Mouse (Mus musculus): Measurements from ENCODE around the gene Cav3. TPM values are rescaled to one million over a fixed set of nuclear protein-coding genes. Genes with fewer than 3 reads are reported as not detected.

Cav3 gene
- polyA plus RNA-seq, 1 experiment from 2014 or later = 64.7 TPM

- DNase-seq (ENCODE audit: low spot score) (no peak), ATAC-seq (ENCODE audit: low read depth) (no peak)
- H3K27me3 ChIP-seq (replicated peaks; ENCODE audit: control insufficient read depth, insufficient read depth, low read length) = no peaks in the 10 kb centered on the region
- H3K4me3 ChIP-seq (ENCODE audit: low read depth, low read length) = no peak overlapping the region
- no peak overlapping the region for H3K9ac ChIP-seq (ENCODE audit: low read depth, low read length)
- no peaks in the 10 kb centered on the region for H3K36me3 ChIP-seq (ENCODE audit: control insufficient read depth, insufficient read depth, low read length)
- H3K9me3 ChIP-seq (ENCODE audit: control insufficient read depth, low read length) = peaks cover 3% of the 10 kb centered on the region; the same call in 1 of the 2 replicates
- 81% methylated on average over 3 of the region's 3 CpGs for WGBS
- H3K4me1 ChIP-seq (ENCODE audit: control insufficient read depth, insufficient read depth, low read length) = no peaks in the 10 kb centered on the region
- no peak overlapping the region for H3K4me2 ChIP-seq (ENCODE audit: low read depth, low read length)
- H3K27ac ChIP-seq (replicated peaks; ENCODE audit: low read depth, low read length) = no peak overlapping the region
Measured at GRCm38 (mm10) chr6:112465441-112465840, 6.1 kb downstream of the Cav3 start.

GRCm38 (mm10) chr6:112466001-112466400 is 6.7 kb downstream of the Cav3 start:
- H3K4me1 ChIP-seq (ENCODE audit: control insufficient read depth, insufficient read depth, low read length) = no peaks in the 10 kb centered on the region
- DNase-seq (ENCODE audit: low spot score) (no peak), ATAC-seq (ENCODE audit: low read depth) (no peak)
- H3K9ac ChIP-seq (ENCODE audit: low read depth, low read length) = no peak overlapping the region
- H3K4me2 ChIP-seq (ENCODE audit: low read depth, low read length) = no peak overlapping the region
- peaks cover 3% of the 10 kb centered on the region; the same call in 1 of the 2 replicates for H3K9me3 ChIP-seq (ENCODE audit: control insufficient read depth, low read length)
- no peaks in the 10 kb centered on the region for H3K36me3 ChIP-seq (ENCODE audit: control insufficient read depth, insufficient read depth, low read length)
- H3K27me3 ChIP-seq (replicated peaks; ENCODE audit: control insufficient read depth, insufficient read depth, low read length) = no peaks in the 10 kb centered on the region
- H3K4me3 ChIP-seq (ENCODE audit: low read depth, low read length) = no peak overlapping the region
- H3K27ac ChIP-seq (replicated peaks; ENCODE audit: low read depth, low read length) = no peak overlapping the region

GRCm38 (mm10) chr6:112471644-112472043 is 12.3 kb downstream of the Cav3 start:
- Histone ChIP-seq H3K27me3 (replicated peaks; ENCODE audit: control insufficient read depth, insufficient read depth, low read length) (no peaks in the 10 kb centered on the region), H3K4me2 (ENCODE audit: low read depth, low read length) (no peak overlapping the region), H3K36me3 (ENCODE audit: control insufficient read depth, insufficient read depth, low read length) (no peaks in the 10 kb centered on the region), H3K27ac (replicated peaks; ENCODE audit: low read depth, low read length) (no peak overlapping the region), H3K9ac (ENCODE audit: low read depth, low read length) (no peak overlapping the region), H3K4me3 (ENCODE audit: low read depth, low read length) (no peak overlapping the region), H3K4me1 (ENCODE audit: control insufficient read depth, insufficient read depth, low read length) (no peaks in the 10 kb centered on the region), H3K9me3 (ENCODE audit: control insufficient read depth, low read length) (peaks cover 3% of the 10 kb centered on the region; the same call in 1 of the 2 replicates)
- no peak for ATAC-seq (ENCODE audit: low read depth)
- WGBS = 81% methylated on average over 4 of the region's 4 CpGs
- DNase-seq (ENCODE audit: low spot score) = no peak

GRCm38 (mm10) chr6:112479861-112480260 is 20.6 kb downstream of the Cav3 start:
- Histone ChIP-seq H3K27me3 (replicated peaks; ENCODE audit: control insufficient read depth, insufficient read depth, low read length) (no peaks in the 10 kb centered on the region), H3K4me1 (ENCODE audit: control insufficient read depth, insufficient read depth, low read length) (no peaks in the 10 kb centered on the region), H3K4me3 (ENCODE audit: low read depth, low read length) (no peak overlapping the region), H3K4me2 (ENCODE audit: low read depth, low read length) (no peak overlapping the region), H3K36me3 (ENCODE audit: control insufficient read depth, insufficient read depth, low read length) (no peaks in the 10 kb centered on the region), H3K9ac (ENCODE audit: low read depth, low read length) (no peak overlapping the region), H3K9me3 (ENCODE audit: control insufficient read depth, low read length) (no peaks in the 10 kb centered on the region), H3K27ac (replicated peaks; ENCODE audit: low read depth, low read length) (no peak overlapping the region)
- ATAC-seq (ENCODE audit: low read depth) = no peak
- WGBS = 52% methylated on average over 13 of the region's 13 CpGs
- DNase-seq (ENCODE audit: low spot score) = no peak

GRCm38 (mm10) chr6:112484316-112484715 is 25.0 kb downstream of the Cav3 start:
- Histone ChIP-seq H3K36me3 (ENCODE audit: control insufficient read depth, insufficient read depth, low read length) (no peaks in the 10 kb centered on the region), H3K27ac (replicated peaks; ENCODE audit: low read depth, low read length) (no peak overlapping the region), H3K4me1 (ENCODE audit: control insufficient read depth, insufficient read depth, low read length) (peaks cover 7% of the 10 kb centered on the region; the same call in 1 of the 2 replicates), H3K9ac (ENCODE audit: low read depth, low read length) (no peak overlapping the region), H3K4me3 (ENCODE audit: low read depth, low read length) (no peak overlapping the region), H3K27me3 (replicated peaks; ENCODE audit: control insufficient read depth, insufficient read depth, low read length) (peaks cover 25% of the 10 kb centered on the region), H3K4me2 (ENCODE audit: low read depth, low read length) (no peak overlapping the region), H3K9me3 (ENCODE audit: control insufficient read depth, low read length) (no peaks in the 10 kb centered on the region)
- WGBS = 3% methylated on average over 4 of the region's 4 CpGs
- ATAC-seq (ENCODE audit: low read depth) (peak; percentile 51; the same call in 1 of the 2 replicates), DNase-seq (ENCODE audit: low spot score) (peak; percentile 27)

- H3K4me3 ChIP-seq (ENCODE audit: low read depth, low read length) = no peak overlapping the region
- no peak overlapping the region for H3K4me2 ChIP-seq (ENCODE audit: low read depth, low read length)
- H3K9me3 ChIP-seq (ENCODE audit: control insufficient read depth, low read length) = no peaks in the 10 kb centered on the region
- 79% methylated on average over 4 of the region's 5 CpGs for WGBS
- DNase-seq (ENCODE audit: low spot score) (no peak), ATAC-seq (ENCODE audit: low read depth) (no peak)
- no peaks in the 10 kb centered on the region for H3K36me3 ChIP-seq (ENCODE audit: control insufficient read depth, insufficient read depth, low read length)
- no peak overlapping the region for H3K9ac ChIP-seq (ENCODE audit: low read depth, low read length)
- peaks cover 43% of the 10 kb centered on the region for H3K27me3 ChIP-seq (replicated peaks; ENCODE audit: control insufficient read depth, insufficient read depth, low read length)
- peaks cover 15% of the 10 kb centered on the region; the same call in 1 of the 2 replicates for H3K4me1 ChIP-seq (ENCODE audit: control insufficient read depth, insufficient read depth, low read length)
- no peak overlapping the region for H3K27ac ChIP-seq (replicated peaks; ENCODE audit: low read depth, low read length)
Measured at GRCm38 (mm10) chr6:112487993-112488392, 28.7 kb downstream of the Cav3 start.

- peaks cover 15% of the 10 kb centered on the region; the same call in 1 of the 2 replicates for H3K4me1 ChIP-seq (ENCODE audit: control insufficient read depth, insufficient read depth, low read length)
- H3K9ac ChIP-seq (ENCODE audit: low read depth, low read length) = peak overlapping the region; percentile 51
- H3K27ac ChIP-seq (replicated peaks; ENCODE audit: low read depth, low read length) = no peak overlapping the region
- H3K36me3 ChIP-seq (ENCODE audit: control insufficient read depth, insufficient read depth, low read length) = no peaks in the 10 kb centered on the region
- WGBS = 40% methylated on average over 24 of the region's 24 CpGs
- H3K27me3 ChIP-seq (replicated peaks; ENCODE audit: control insufficient read depth, insufficient read depth, low read length) = peaks cover 43% of the 10 kb centered on the region
- peak overlapping the region; percentile 38 for H3K4me3 ChIP-seq (ENCODE audit: low read depth, low read length)
- no peak for ATAC-seq (ENCODE audit: low read depth)
- peak overlapping the region; percentile 72 for H3K4me2 ChIP-seq (ENCODE audit: low read depth, low read length)
- no peaks in the 10 kb centered on the region for H3K9me3 ChIP-seq (ENCODE audit: control insufficient read depth, low read length)
- DNase-seq (ENCODE audit: low spot score) = no peak
Measured at GRCm38 (mm10) chr6:112488821-112489180, 29.5 kb downstream of the Cav3 start.

- H3K27ac ChIP-seq (replicated peaks; ENCODE audit: low read depth, low read length) = no peak overlapping the region
- ATAC-seq (ENCODE audit: low read depth) = peak; percentile 16; the same call in 1 of the 2 replicates
- peak overlapping the region; percentile 51 for H3K9ac ChIP-seq (ENCODE audit: low read depth, low read length)
- H3K4me2 ChIP-seq (ENCODE audit: low read depth, low read length) = peak overlapping the region; percentile 72
- no peaks in the 10 kb centered on the region for H3K36me3 ChIP-seq (ENCODE audit: control insufficient read depth, insufficient read depth, low read length)
- peaks cover 15% of the 10 kb centered on the region; the same call in 1 of the 2 replicates for H3K4me1 ChIP-seq (ENCODE audit: control insufficient read depth, insufficient read depth, low read length)
- WGBS = 5% methylated on average over 58 of the region's 72 CpGs
- H3K9me3 ChIP-seq (ENCODE audit: control insufficient read depth, low read length) = no peaks in the 10 kb centered on the region
- peaks cover 43% of the 10 kb centered on the region for H3K27me3 ChIP-seq (replicated peaks; ENCODE audit: control insufficient read depth, insufficient read depth, low read length)
- DNase-seq (ENCODE audit: low spot score) = peak; percentile 11
- H3K4me3 ChIP-seq (ENCODE audit: low read depth, low read length) = peak overlapping the region; percentile 38
Measured at GRCm38 (mm10) chr6:112489181-112489909, 30.0 kb downstream of the Cav3 start.

Measured in embryonic facial prominence, embryonic 14.5 days (tissue).